Mouse (Mus musculus) stomach, embryonic 15.5 days (tissue): ENCODE results near the gene Gprin3. TPM values are rescaled to one million over a fixed set of nuclear protein-coding genes. Genes with fewer than 3 reads are reported as not detected.

Experiments
- ATAC-seq: fragments of 200-750 bp; cut with Nextera tagmentation; 2 replicates; pipeline ENCODE4 v1.8.0; 2017; ENCODE audit warnings: low read depth, moderate number of reproducible peaks, moderate TSS enrichment; ENCODE audit not compliant: insufficient read depth, low FRiP score
- H3K27ac ChIP-seq: fragments of 300-500 bp; sonication (generic); 2 replicates; pipeline ENCODE4 v1.5.1; 2015; ENCODE audit warnings: mild to moderate bottlenecking, inconsistent platforms
- H3K27me3 ChIP-seq: fragments of 300-500 bp; sonication (generic); replicated peaks from 2 replicates; pipeline ENCODE4 v1.6.1; 2015; ENCODE audit warnings: inconsistent platforms
- H3K36me3 ChIP-seq: fragments of 300-500 bp; sonication (generic); 2 replicates; pipeline ENCODE4 v1.6.1; 2015; ENCODE audit warnings: inconsistent platforms
- H3K4me1 ChIP-seq: fragments of 300-500 bp; sonication (generic); 2 replicates; pipeline ENCODE4 v1.6.1; 2015; ENCODE audit warnings: inconsistent platforms
- H3K4me2 ChIP-seq: fragments of 300-500 bp; sonication (generic); 2 replicates; pipeline ENCODE4 v1.6.1; 2015; ENCODE audit warnings: mild to moderate bottlenecking, inconsistent platforms
- H3K4me3 ChIP-seq: fragments of 300-500 bp; sonication (generic); replicated peaks from 2 replicates; pipeline ENCODE4 v1.5.1; 2015; ENCODE audit warnings: inconsistent platforms
- H3K9ac ChIP-seq: fragments of 300-500 bp; sonication (generic); 2 replicates; pipeline ENCODE4 v1.6.1; 2015; ENCODE audit warnings: inconsistent platforms
- H3K9me3 ChIP-seq: fragments of 300-500 bp; sonication (generic); 2 replicates; pipeline ENCODE4 v1.6.1; 2016; ENCODE audit warnings: inconsistent platforms
- whole genome bisulfite sequencing: fragments of 180-500 bp; shearing (Covaris S2); methylation state at CpG from one replicate; pipeline ENCODE4 v1.1.7; 2015; 5-methylcytosine and 5-hydroxymethylcytosine counted together
- polyA plus RNA-seq: library from polyadenylated mRNA; unstranded; fragments of >200 nt; fragmentation: Nextera tagmentation; extraction: Ambion mirVana; gene quantifications from 2 replicates; pipeline ENCODE4 v1.2.1, GENCODE M21; 2015

The Gprin3 gene
- polyA plus RNA-seq, 1 experiment from 2014 or later: 5.5 TPM

GRCm38 (mm10) chr6:59414816-59415215 lies 11.3 kb downstream of the Gprin3 start:
- H3K9ac ChIP-seq: no peak overlapping the region
- H3K27ac ChIP-seq: no peak overlapping the region; the same call in 1 of the 2 replicates
- H3K4me1 ChIP-seq: 0 out of 2 replicates have a peak, but pooled peaks cover 3% of the 10 kb centered on the region
- H3K36me3 ChIP-seq: no peaks in the 10 kb centered on the region
- no peaks in the 10 kb centered on the region for H3K9me3 ChIP-seq
- H3K4me3 ChIP-seq: no peak overlapping the region
- no peak overlapping the region for H3K4me2 ChIP-seq
- 64% methylated on average over 6 of the region's 6 CpGs for WGBS
- peak; percentile 83 for ATAC-seq
- H3K27me3 ChIP-seq: no peaks in the 10 kb centered on the region

DNA sequence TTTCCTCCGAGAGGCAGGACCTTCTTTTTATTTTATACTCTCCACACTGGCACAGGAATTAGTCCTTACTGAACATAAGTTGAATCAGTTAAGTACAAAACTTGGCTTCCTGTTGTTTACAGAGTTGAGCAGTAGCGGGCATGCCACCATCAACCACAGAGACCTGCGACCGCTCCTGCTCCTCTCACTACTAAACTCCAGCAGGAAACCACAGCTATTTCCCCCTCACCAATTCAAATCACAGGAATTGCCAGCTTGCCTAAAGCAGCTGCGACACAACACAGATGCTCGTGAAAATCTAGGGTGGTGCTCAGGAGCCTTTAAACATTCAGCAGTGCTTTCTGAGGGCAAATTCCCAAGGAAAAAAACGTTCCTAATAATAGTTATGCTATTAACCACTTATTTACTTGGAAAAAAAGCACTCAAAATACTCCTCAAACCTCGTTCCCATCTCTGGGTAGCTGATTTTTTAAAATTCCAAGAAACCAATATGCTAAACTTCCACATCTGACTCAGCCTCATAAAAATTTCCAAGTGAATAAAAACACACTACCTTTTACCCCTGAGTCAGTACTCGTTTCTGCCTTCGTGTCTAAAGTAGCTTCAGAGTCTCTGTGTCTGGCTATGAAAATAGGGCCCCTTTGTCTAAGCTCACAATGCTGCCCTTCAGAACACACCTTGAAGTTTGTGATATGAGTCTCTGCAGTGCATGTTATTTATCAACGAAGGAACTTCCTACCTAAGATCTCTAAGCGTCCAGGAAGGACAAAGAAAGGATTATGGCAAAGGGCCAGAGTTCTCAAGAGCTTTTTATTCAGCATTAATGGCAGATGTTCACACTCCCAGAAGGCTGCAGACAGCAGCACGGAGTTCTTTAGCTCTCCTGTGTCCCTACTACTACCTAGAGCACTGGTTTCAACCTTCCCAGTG lies 13.4 kb downstream of the Gprin3 start:
- ATAC-seq: peak; percentile 69; the same call in 1 of the 2 replicates
- 31% methylated on average over 13 of the region's 13 CpGs for whole genome bisulfite sequencing
- Histone ChIP-seq H3K27me3 (no peaks in the 10 kb centered on the region), H3K36me3 (no peaks in the 10 kb centered on the region), H3K4me1 (0 out of 2 replicates have a peak, but pooled peaks cover 3% of the 10 kb centered on the region), H3K27ac (peak overlapping the region; percentile 70), H3K9ac (no peak overlapping the region), H3K4me3 (no peak overlapping the region), H3K9me3 (no peaks in the 10 kb centered on the region), H3K4me2 (no peak overlapping the region)

DNA sequence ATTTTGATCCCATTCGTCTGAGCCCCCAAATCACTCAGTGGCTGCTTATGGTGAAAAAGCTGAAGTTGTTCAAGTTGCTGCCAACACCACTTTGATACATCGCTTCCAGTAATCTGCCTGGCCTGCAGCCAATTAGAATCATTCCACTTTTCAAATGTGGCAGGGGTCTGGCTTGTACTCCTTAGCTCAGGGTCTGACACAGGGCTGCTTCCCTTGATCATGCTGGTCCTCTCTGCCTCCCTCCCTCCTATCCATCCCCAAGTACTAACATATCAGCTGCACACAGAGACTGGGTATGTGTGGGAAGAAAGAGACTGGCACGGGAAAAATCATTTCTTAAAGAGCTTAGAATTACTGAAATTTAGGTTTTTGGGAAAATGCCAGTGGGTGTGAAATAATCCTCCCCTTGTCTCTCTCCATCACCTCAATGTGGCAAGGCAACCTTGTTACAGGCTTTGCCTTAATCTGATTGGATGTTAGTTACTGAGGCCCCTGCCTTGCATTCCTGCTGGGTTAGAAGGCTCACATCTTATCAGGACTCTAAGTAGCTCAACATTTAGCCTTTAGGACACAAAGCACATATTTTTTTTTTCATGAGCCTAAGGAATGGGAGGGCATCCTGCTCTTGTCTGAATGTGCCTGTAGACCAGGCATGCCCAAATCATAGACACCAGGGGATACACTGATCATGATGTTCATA lies 16.9 kb downstream of the Gprin3 start:
- ATAC-seq: no peak
- Histone ChIP-seq H3K27ac (no peak overlapping the region), H3K9ac (no peak overlapping the region), H3K4me1 (0 out of 2 replicates have a peak, but pooled peaks cover 3% of the 10 kb centered on the region), H3K27me3 (no peaks in the 10 kb centered on the region), H3K36me3 (no peaks in the 10 kb centered on the region), H3K4me3 (no peak overlapping the region), H3K9me3 (no peaks in the 10 kb centered on the region), H3K4me2 (no peak overlapping the region)
- WGBS: 47% methylated on average over 3 of the region's 3 CpGs

GRCm38 (mm10) chr6:59407482-59407997 lies 18.6 kb downstream of the Gprin3 start:
- Histone ChIP-seq H3K4me1 (no peaks in the 10 kb centered on the region), H3K9me3 (no peaks in the 10 kb centered on the region), H3K4me3 (no peak overlapping the region), H3K9ac (no peak overlapping the region), H3K27me3 (no peaks in the 10 kb centered on the region), H3K27ac (no peak overlapping the region), H3K36me3 (no peaks in the 10 kb centered on the region), H3K4me2 (no peak overlapping the region)
- ATAC-seq: no peak
- WGBS: 81% methylated on average over 4 of the region's 4 CpGs

DNA sequence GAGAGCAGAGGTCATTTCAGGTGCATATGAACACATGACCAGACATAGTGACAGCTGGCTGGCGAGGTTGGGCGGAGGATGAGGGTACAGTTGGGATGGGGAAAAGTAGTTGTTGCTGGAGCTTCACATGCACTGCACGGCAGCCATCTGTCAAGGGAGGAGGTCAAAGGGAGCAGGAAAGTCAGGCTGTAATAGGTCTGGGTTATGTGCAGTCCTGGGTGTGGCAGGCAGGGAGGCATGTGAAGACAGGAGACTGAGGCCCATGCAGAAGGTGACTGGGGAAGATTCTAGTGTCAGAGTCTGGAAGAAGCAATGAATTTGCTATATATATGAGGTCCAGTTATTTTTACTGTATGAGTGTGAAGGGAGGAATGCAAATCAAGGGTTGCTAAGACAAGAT lies 35.9 kb downstream of the Gprin3 start:
- no peaks in the 10 kb centered on the region for H3K9me3 ChIP-seq
- H3K36me3 ChIP-seq: no peaks in the 10 kb centered on the region
- H3K4me2 ChIP-seq: no peak overlapping the region
- no peak overlapping the region for H3K27ac ChIP-seq
- ATAC-seq: no peak
- H3K4me1 ChIP-seq: no peaks in the 10 kb centered on the region
- no peak overlapping the region for H3K4me3 ChIP-seq
- WGBS: 78% methylated on average over 3 of the region's 3 CpGs
- no peaks in the 10 kb centered on the region for H3K27me3 ChIP-seq
- no peak overlapping the region for H3K9ac ChIP-seq

- Histone ChIP-seq H3K4me3 (no peak overlapping the region), H3K27me3 (no peaks in the 10 kb centered on the region), H3K9me3 (no peaks in the 10 kb centered on the region), H3K9ac (no peak overlapping the region), H3K4me1 (no peaks in the 10 kb centered on the region), H3K4me2 (no peak overlapping the region), H3K36me3 (no peaks in the 10 kb centered on the region), H3K27ac (no peak overlapping the region)
- no peak for ATAC-seq
These were observed 60.8 kb downstream of the Gprin3 start for GRCm38 (mm10) chr6:59365300-59365699.

DNA sequence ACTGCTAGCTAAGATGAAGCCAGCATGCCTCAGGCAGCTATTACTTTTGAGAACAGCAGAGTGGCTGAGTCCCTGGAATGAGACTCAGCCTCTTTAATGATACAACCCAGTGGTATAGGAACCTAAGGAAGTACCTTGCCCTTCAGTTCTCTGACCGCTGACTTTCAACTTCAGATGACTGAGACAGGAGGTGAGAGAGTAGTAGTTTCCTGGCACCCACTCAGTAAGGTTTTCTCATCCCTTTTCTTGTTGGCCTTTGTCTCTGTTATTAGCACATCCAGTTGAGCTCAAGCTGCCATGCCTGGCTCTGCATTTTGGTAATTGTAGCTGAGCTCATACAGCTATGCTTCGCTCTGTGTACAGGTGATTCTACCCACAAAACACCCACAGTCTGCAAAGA lies 62.8 kb downstream of the Gprin3 start:
- Histone ChIP-seq H3K9me3 (no peaks in the 10 kb centered on the region), H3K9ac (no peak overlapping the region), H3K4me2 (no peak overlapping the region), H3K27ac (no peak overlapping the region), H3K36me3 (no peaks in the 10 kb centered on the region), H3K4me1 (no peaks in the 10 kb centered on the region), H3K4me3 (no peak overlapping the region), H3K27me3 (no peaks in the 10 kb centered on the region)
- WGBS: 92% methylated on average over 2 of the region's 2 CpGs
- ATAC-seq: no peak

DNA sequence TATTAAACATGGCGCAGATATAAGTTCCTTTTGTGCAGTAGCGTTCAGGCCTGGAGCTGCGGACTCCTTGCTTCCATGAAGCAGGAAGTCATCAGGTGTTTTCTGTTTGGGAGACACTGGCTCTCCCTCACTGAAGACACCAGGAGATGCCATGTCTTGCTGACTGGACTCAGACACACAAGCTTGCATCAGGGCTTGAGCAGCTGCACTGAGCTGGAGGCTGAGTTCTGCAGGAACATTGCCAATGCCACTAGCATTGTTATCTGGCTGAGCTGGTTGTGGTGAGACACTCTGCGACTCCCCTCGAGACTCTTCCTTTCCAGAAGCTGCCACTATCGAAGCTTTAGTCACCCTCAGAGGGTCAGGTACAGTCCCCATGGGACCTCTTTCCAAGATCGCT lies 71.2 kb downstream of the Gprin3 start:
- no peak overlapping the region for H3K9ac ChIP-seq
- no peak overlapping the region for H3K4me2 ChIP-seq
- H3K4me3 ChIP-seq: no peak overlapping the region
- 87% methylated on average over 7 of the region's 7 CpGs for WGBS
- H3K9me3 ChIP-seq: no peaks in the 10 kb centered on the region
- no peaks in the 10 kb centered on the region for H3K27me3 ChIP-seq
- H3K27ac ChIP-seq: no peak overlapping the region
- ATAC-seq: no peak
- H3K36me3 ChIP-seq: no peaks in the 10 kb centered on the region
- no peaks in the 10 kb centered on the region for H3K4me1 ChIP-seq

GRCm38 (mm10) chr6:59351108-59351789 lies 74.8 kb downstream of the Gprin3 start:
- no peak overlapping the region for H3K4me2 ChIP-seq
- no peaks in the 10 kb centered on the region for H3K36me3 ChIP-seq
- WGBS: 79% methylated on average over 5 of the region's 5 CpGs
- no peak overlapping the region for H3K4me3 ChIP-seq
- H3K27ac ChIP-seq: no peak overlapping the region
- no peaks in the 10 kb centered on the region for H3K4me1 ChIP-seq
- no peak overlapping the region for H3K9ac ChIP-seq
- H3K27me3 ChIP-seq: no peaks in the 10 kb centered on the region
- no peaks in the 10 kb centered on the region for H3K9me3 ChIP-seq
- ATAC-seq: no peak

GRCm38 (mm10) chr6:59348673-59349072 lies 77.4 kb downstream of the Gprin3 start:
- 80% methylated on average over 1 of the region's 1 CpGs for WGBS

GRCm38 (mm10) chr6:59341146-59341545 lies 84.9 kb downstream of the Gprin3 start:
- no peak overlapping the region for H3K9ac ChIP-seq
- H3K36me3 ChIP-seq: no peaks in the 10 kb centered on the region
- no peaks in the 10 kb centered on the region for H3K27me3 ChIP-seq
- H3K27ac ChIP-seq: no peak overlapping the region
- WGBS: 67% methylated on average over 1 of the region's 1 CpGs
- ATAC-seq: no peak
- no peaks in the 10 kb centered on the region for H3K4me1 ChIP-seq
- no peaks in the 10 kb centered on the region for H3K9me3 ChIP-seq
- no peak overlapping the region for H3K4me2 ChIP-seq
- H3K4me3 ChIP-seq: no peak overlapping the region

More at GRCm38 (mm10) chr6:59348673-59349072, 77.4 kb downstream of the Gprin3 start:
- H3K9me3 ChIP-seq: no peaks in the 10 kb centered on the region
- H3K27me3 ChIP-seq: no peaks in the 10 kb centered on the region
- no peaks in the 10 kb centered on the region for H3K4me1 ChIP-seq
- H3K9ac ChIP-seq: no peak overlapping the region
- no peak overlapping the region for H3K4me2 ChIP-seq
- H3K36me3 ChIP-seq: no peaks in the 10 kb centered on the region
- H3K4me3 ChIP-seq: no peak overlapping the region
- ATAC-seq: no peak
- H3K27ac ChIP-seq: no peak overlapping the region
